Mouse (Mus musculus): ENCODE measurements around the gene Tgfb3.

Tgfb3 gene

DNA sequence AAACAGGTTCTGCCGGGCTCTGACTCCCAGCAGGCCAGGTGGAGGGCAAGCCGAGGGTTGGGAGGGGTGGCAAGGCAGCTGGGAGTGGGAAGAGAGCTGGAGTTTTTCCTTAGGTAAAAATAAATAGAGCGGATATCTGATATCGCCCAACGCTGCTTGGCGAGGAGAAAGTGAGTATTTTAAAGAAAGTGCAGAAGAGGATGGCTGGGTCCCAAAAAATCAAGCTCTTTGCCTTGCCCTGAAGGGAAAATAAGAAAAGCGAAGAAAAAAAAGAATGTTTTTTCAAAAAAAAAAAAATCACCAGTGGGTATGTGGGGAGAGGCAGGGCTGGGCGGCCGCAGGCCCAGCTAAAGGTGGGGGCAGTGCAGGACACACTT, 677 bp downstream of the Tgfb3 start:
- DNase-seq (ENCODE audit: low spot score) = no peak

DNA sequence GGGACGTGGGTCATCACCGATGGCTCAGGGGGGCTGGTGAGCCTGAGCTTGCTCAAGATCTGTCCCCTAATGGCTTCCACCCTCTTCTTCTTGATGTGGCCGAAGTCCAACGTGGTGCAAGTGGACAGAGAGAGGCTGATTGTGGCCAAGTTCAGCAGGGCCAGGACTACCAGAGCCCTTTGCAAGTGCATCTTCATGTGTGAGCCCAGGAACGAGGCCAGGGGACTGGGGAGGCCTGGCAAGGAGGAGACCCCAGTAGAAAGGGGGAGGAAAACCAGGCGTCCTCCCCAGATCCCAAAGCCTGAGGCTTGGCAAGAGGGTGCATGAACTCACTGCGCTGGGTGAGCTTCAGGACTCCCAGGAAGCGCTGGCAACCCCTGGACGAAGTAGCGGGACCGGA, 1.1 kb downstream of the Tgfb3 start:
- DNase-seq (ENCODE audit: low spot score) = no peak

DNA sequence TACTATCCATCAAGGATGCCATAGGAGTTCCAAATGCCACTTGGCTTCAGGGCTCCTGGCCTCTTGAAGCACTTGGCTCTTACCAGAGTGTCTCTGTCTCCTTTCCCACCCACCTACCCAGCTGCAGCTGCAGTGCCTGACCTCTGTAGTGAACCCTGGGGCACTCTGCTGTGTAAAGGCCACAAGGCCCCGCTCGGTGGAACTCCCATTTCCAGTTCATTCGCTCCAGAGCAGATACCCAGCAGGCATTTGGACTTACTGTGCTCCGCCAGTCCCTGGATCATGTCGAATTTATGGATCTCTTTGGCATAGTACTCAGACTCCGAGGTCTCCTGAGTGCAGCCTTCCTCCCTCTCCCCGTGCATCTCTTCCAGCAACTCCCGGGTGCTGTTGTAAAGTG, 1.5 kb downstream of the Tgfb3 start:
- no peak for DNase-seq (ENCODE audit: low spot score)

DNA sequence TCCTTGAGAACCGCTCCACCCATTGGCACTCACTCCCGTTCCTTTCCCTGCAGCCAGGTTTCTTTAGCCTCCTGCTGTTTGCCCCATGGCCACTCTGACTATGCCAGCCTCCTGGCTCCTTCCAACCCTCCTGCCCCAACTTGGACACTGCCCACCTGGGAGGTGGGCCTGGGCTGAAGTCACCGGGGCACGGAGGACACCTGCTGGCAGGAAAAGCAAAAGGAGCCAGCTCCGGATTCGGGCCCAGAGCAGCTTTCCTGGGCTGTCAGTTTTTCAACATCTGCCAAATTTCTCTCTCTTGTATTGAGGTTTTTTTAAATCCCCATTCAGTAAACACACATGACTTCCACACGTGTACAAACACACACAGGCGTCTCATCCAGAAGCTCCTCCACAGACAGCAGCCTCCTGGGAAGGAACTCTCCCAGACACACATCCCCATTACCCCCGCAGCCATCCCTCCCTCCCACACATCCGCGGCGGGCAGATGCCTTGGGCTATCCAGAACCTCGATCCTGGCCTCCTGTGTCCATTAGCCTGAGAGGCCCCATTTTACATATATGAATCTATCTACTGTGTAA, 2.4 kb downstream of the Tgfb3 start:
- no peak for DNase-seq (ENCODE audit: low spot score)

DNA sequence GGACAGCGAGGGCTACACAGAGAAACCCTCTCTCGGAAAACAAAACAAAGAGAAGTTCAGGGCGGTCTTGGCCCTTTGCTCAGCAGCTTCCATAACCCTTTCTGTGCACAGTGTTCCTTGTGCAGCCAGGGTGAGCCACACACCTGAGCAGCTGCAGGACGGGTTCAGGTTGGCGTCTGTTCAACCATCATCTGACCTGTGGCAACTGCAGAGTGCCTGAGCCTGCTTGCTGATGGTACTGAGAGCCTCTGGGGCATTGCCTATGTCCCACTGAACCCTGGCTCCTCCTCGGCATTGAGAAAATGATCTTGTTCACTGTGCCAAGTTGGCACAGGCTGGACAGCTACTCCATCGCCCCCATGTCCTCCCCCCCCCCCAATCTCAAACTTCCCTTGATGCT, 3.5 kb downstream of the Tgfb3 start:
- DNase-seq (ENCODE audit: low spot score) = no peak

DNA sequence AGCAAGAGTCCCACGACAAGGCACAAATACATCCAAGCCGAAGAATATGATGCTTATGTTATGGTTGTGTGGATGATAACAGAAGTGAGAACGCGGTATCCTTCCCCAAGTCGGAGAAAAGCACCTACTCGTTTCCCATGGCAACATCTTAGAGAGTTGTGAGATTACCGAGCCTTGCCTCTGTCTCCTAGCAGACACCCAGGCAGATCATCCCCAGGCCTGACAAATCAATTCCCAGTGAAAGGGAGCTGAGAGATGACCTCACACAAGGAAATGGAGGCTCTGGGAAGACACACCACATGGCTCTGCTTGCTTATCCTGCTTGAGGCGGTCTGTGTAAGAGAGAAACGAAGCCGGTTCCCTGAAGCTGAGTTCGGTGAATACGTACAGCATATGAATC, 4.2 kb downstream of the Tgfb3 start:
- no peak for DNase-seq (ENCODE audit: low spot score)

DNA sequence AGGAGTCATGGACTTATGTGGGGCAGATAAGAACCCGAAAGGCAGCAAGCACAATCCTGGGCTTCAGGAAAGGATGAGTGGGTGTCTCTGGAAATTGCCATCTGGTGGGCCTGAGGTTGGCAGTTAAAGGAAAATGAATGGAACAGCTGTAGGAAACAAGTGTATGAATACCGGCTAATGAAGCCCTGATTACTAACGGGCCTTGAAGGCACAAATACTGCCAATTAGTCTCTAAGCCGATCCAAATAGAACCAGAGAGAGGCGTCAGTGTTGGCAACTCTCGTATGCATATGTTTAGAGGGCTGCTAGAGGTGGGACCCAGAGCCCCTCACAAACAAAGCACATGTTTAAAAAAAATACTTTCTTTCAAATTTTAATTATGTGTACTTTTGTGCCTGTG, 7.4 kb downstream of the Tgfb3 start:
- DNase-seq (ENCODE audit: low spot score) = no peak

DNA sequence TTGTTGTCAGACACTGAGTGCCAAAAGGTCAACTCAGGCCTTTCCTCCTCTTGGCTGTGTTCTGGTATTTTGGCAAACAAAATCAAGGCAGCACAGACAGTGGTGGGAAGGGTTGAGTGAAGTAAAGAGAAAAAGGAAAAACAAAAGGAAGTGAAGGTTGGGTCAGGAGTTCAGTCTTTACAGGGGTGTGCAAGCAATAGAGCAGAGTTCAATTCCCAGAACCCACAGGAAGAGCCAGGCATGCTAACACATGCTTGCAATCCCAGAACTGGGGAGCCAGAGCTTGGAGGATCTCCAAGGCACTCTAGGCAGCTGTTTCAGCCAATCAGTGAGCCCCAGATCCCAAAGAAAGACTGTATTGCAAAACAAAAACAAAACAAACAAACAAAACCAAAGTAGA, 14.0 kb downstream of the Tgfb3 start:
- no peak for DNase-seq (ENCODE audit: low spot score)

DNA sequence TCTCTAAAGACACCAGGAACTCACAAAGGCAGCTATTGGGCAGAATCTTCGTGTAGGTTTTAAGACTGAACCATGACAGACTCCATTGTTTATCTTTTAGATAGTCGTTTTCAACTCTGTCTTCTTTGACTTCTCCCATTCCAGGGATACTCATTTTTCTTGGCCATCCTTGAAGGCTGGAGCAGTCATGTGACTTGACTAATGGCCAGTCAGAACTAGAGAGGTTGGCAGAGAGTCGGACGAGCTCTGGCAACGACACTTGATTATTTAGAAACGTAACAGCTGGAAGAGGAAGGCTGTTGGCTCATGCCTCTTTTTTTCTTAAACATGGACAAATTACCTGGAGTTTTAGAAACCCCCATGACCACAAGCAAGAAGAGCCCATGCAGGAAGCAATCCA, 19.5 kb downstream of the Tgfb3 start:
- DNase-seq (ENCODE audit: low spot score) = no peak

DNA sequence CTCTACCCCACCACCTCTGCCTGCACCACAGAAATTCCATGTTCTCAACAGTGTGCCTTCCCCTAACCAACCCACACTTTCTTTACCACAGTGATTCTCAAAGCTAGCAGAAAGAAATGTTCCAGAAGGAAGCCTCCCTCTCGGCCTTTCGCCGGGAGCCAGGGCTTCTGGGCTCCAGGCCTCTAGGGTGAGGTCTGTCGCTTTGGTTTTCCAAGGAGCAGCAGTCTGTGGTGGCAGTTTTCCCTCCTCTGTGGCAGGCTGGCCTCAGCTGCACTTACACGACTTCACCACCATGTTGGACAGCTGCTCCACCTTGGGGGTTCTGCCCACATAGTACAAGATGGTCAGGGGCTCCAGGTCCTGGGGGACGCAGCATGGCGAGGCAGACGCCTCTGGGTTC, 21.3 kb downstream of the Tgfb3 start:
- no peak for DNase-seq (ENCODE audit: low spot score)

DNA sequence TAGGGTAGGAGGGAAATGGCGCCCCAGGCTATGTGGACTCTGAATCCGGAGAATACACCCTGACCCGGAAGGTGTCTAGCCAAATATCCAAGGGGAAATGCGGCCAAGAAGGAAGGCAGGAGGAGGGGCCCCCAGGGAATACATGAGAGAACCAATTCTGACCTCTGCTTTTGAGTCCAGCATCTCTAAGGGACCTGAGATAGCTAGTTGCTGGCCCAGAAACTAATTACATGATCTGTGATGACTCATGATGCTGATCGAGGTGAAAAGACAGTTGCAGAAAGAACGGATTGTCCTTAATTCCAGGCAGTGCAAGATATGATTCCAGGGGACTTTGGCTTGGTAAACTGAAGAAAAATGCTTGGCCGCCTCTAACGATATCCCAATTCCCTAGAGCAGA, 21.9 kb downstream of the Tgfb3 start:
- no peak for DNase-seq (ENCODE audit: low spot score)

DNA sequence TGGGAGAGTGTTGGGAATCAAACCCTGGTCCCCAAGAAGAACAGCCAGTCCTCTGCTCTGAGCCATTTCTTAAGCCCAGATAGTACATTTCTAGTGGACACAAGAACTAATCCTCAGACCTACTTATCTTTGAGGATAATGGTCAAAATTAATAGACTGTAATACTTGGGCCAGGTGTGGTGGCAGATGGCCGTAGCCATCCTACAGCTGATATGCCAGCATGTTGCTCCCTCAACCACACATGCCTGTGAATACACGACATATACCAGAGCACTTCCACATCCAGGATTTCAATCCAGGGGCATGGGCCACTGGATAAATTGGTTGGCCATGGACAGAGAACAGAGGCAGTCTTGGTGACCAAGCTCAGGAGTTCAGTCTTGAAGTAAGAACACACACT, 23.5 kb downstream of the Tgfb3 start:
- no peak for DNase-seq (ENCODE audit: low spot score)

DNA sequence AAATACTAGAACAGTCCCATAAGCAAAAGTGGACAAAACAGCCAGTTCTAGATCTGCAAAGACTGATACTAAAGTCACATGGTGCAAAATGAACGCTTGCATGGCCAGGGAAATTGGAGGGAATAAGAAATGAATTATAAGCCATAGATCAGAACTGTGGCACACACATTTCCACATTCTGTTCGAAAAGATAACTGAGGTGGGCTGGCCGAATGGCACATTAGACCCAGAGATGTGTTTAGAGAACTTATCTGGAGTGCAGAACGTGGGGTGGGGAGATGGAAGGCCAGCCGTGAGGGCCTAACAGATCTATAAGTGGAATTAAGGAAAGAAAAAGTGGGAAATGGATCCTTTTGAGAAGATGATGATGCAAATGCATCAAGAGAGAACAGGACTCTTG, 27.4 kb downstream of the Tgfb3 start:
- no peak for DNase-seq (ENCODE audit: low spot score)

DNA sequence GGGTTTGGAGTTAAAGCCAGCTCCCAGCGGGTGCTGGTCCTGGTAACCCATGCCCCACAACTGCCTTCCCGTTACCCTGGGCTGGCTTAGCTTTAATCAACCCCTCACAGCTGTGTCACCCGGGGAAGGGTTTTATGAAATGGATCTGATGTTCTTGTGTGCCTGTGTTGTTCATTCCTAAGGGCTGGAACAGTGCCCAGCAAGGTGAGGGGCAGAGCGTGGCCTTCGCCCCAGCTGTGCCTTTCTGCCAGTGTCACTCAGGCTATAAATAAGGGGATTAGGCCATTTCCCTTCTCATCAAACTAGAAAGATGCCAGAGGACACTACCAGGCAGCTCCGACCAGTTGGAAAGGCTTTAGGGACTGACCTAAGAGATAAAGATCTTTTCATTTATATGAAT, 29.0 kb downstream of the Tgfb3 start:
- no peak for DNase-seq (ENCODE audit: low spot score)

DNA sequence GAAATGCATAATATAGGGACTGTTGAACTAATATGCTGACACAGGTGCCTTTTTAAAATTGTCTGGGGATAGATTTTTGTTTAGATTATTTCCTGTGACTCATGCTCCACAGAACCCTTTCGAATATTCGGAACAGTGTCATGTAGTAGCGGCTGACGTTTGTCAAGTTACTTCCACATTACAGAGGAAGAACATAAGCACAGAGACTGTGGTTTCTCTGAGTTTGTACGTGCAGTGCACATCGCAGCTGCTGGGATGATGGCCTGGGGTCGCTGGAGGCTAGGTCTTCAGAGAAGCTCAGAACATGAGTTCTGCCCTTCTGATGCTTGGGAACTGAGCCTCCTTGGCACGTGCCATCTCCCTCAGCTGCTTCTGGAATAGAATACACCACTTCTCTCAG, 31.5 kb downstream of the Tgfb3 start:
- DNase-seq (ENCODE audit: low spot score) = no peak

DNA sequence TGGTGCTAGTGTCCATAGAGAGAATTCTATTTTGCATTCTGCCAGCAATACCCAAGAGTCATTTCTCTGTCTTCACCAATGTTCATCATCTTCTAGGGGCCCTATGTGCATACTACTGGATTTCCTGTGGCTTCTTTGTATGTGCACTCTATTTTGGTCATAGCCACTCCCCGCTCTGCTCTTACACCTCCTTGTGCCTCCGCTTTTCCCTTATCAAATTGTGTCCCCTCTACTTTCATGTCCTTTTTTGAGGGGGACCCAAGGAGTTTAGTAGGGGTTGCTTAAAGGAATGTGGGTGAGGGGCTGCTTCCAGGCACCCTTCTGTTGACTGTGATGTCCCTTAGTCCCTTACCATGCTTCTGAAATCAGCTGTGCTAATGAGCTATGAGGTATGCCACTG, 32.1 kb downstream of the Tgfb3 start:
- DNase-seq (ENCODE audit: low spot score) = no peak

DNA sequence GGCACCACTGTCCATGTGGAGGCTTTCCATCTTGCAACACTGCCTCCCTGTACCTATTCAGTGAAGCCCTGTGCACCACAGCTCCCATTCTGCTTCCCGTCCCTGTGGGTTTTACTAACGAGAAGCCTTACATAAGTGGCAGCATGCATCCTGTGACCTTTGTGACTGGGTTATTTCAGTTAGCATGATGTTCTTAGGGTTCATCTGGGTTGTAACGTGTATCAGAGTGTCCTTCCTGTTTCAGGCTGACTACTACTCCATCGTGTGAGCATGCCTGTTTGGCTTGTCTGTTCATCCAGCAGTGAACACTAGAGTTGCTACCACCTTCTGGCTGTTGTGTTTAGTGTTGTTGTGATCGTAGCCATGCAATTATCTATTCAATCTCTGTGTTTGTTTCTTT, 32.7 kb downstream of the Tgfb3 start:
- no peak for DNase-seq (ENCODE audit: low spot score)

DNA sequence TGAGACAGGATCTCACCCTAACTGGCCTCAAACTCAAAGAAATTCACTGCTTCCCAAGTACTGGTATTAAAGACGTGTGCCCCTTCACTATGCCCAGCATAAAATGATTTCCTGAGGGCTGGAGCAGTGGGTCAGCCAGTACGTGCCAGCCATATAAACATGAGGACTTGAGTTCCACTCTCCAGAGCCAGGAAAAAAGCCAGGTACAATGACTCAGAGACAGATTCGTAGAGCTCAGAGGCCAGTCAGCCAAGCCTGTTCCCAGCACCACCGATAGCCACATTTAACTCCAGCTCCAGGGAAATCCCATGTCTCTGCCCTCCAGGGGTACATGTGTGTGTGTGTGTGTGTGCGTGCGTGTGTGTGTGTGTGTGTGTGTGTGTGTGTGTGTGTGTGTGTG, 39.1 kb downstream of the Tgfb3 start:
- no peak for DNase-seq (ENCODE audit: low spot score)

DNA sequence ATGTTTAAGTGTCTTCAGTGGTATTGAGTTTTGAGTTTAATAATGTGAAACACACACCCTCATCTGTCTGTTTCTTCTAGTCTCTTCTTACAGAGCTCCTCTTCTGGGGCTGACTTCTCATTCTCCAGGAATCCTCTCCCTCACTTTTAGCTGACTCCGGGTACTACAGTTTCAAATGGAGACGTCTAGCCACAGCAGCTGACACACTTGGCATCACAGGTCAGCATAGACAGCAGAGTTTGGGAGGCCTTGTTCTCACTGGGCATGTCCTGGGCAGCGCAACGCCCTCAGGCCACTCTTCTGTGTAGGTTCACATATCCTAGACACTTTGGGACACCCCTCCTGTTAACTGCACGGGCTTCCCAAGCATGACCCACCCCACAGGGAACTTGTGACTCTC, 39.8 kb downstream of the Tgfb3 start:
- DNase-seq (ENCODE audit: low spot score) = no peak

DNA sequence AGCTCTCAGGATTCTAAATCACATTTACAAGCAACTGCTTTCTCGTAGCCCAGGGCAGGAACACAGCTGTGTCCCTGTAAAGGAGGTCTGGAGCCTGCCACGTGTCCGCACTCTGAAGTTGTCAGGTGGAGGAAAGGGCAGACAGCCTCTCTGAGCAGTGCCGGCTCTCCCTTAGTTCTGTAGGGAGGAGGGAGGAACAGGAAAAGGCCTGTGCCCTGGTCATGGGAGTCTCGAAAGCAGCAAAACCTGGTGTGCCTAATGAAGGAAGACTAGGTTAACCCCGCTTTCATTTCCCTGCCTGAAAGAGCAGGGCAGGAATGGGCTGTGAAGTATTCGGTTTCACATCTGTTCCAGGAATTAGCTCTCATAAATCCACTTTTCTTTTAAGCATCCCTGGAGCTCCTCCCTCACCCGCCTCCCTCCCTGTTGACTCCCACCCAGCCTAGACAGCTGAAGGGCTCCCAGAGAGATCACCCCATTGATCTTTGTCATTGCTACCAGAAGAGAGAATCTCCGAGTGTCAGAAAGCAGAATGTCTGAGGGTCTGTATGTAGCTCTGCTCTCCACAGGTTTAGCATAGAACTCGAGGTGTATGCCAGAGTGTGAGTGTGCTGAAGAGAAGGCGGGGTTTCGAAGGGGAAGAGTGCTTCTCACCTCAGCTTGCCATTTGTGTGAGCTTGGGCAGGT, 41.5 kb downstream of the Tgfb3 start:
- DNase-seq (ENCODE audit: low spot score) = no peak

DNA sequence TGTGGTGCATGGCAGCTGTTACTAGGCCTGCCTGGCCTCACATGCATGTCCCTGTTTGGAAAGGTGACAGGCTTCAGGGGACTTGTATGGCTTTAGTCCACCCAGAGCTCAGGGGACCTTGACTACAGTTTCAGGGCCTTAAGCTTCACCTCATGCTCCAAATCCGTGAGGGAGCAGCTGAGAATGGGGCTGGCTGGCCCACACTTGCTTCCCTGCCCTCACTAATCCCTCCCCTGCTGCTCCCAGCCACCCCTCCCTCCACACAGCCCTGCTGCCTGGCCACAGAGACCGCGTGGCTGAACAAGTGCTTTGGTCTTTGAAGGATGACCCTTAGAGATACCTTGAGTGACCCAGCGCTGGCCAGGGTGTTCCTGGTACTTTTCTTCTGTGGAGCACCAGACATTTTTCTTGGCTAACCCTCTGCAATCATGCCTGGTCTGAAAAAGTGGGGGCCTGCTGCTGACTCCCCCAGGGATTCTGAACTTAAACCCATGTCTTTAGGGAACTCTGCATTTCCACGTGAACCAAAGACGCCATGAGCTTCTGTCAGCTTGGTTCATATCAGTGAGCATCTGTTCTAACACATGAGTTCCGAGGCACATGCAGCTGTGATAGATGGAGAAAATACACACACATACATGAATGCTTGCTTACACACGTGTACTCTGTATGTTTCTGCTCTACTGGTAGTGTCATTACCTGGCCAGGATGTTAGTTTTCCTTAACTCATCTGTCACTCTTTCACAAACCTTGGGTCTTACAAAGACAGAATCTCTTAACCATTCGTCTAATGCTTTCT, 42.3 kb downstream of the Tgfb3 start:
- no peak for DNase-seq (ENCODE audit: low spot score)

DNA sequence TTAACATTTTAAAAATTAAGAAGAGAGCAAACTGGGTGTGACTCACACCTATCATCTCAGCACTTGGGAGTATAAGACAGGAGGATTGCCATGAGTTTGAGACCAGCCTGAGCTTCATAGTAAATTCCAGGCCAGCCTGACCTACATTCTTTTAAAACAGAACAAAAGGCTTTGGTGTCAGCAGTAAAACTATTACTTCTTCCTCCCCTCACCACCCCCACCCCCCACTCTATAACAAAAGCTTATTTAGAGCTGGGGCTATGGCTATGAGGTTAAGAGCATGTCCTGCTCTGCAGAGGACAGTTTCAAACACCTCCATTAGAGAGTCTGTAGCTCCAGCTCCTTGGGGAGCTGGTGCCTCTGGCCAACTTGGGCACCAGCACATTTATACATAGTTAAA, 43.3 kb downstream of the Tgfb3 start:
- DNase-seq (ENCODE audit: low spot score) = no peak

DNA sequence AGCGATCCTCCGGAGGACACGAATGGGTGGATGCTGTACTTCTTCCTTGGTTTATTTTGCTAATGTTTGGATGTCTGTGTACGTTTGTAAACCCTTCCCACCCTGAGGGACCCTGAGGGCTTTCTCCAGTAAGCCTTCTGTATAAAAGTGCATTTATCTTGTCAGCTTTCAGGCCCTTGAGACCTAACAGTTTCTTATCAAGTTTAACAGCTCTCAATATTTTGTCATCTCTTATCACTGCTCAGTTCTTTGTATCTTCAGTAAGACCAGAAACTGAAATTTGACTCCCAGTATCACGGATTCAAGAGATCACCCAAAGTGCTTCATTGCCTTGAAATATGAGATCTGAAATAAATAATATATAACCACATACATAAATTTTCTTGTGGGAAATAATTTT, 47.9 kb downstream of the Tgfb3 start:
- no peak for DNase-seq (ENCODE audit: low spot score)

DNA sequence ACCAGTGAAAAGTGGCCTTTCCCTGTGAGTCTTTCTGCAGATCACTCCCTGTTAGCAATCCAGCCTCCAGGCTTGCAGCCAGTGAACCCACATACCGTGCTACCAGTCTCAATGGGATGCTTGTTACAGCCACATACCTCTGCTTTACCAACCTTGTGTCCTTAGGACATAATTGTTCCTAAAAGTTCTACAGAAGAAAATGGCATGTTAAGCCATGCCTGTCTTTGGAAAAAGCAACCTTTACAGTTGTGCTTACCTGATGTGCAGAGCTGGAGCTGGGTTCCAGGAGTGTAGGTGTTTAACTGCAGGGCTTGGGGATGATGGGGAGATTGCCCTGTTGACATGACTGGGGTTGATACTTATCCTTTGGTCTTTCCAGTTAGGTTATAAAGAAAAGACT, 51.1 kb downstream of the Tgfb3 start:
- DNase-seq (ENCODE audit: low spot score) = no peak
